Mouse (Mus musculus) NIH3T3 (cell line): Measurements from ENCODE around the gene Nsl1.
A peak's percentile ranks its signal among the peaks of the same experiment; 100 is the strongest.
"Not testable (repeated sequence)": the region's sequence is repeated elsewhere in the genome, so short reads cannot be mapped to it uniquely, and the experiment has no call there.

Experiments used
- DNase-seq: peaks from one replicate; pipeline ENCODE4 v3.0.0-alpha.2; 2012; ENCODE audit warnings: low read depth

Nsl1 gene

DNA sequence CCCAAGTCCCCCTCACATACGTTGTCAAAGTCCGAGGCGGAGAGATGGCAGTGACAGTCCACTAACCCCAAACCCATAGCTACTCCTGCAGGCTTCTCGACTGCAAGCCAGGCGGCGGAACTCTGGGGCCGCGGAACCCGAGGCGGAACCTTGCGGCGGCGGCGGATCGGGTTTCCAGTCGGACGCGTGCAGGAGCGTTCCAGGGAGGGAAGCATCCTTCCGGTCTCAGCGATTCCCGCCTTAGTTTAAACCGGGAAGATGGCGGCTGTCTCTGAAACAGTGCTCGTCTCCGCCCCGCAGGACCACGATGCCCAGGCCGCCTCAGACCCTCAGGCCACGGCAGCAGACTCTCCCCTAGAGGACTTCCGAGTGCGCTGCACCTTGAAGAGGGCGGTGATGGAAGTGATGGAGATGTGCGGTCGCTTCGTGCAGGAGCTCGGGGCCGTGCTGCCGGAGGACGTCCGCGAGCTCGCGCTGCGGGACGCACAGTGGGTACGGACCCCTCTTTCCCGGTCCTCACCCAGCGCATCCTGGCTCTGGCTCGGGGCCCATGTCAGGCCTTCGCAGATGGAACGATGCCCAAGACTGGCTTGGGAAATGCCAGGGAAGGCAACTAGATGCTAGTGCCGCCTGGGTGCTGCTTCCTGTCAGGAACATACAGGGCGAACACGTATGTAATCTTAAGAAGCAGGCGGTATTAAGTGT is at the start of gene Nsl1, which contains the start of gene Tatdn3:
Gene Nsl1 (plus strand): TSS at position 232 of the 705 bp plus-strand sequence.
Gene Tatdn3 (minus strand): TSS at position 152 of the 705 bp plus-strand sequence.
- peak; percentile 96 for DNase-seq

DNA sequence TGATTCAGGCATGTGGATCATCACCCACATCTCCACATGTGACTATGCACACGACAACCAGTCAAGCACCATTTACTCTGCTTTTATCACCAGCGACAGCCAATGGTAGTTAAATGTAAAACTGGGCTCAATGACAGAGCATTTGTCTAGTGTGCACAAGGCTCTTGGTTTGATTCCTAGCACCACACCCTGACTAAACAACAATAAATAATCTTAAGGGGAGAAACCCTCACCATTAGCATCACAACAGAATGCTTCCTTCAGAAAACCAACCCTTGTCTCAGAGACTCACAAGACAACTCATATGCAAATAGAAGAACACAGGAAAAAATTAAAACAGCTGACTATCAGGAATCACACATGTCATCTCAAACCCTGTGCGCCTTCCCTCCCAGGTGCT is 48.5 kb upstream of the Nsl1 start:
- no peak for DNase-seq

DNA sequence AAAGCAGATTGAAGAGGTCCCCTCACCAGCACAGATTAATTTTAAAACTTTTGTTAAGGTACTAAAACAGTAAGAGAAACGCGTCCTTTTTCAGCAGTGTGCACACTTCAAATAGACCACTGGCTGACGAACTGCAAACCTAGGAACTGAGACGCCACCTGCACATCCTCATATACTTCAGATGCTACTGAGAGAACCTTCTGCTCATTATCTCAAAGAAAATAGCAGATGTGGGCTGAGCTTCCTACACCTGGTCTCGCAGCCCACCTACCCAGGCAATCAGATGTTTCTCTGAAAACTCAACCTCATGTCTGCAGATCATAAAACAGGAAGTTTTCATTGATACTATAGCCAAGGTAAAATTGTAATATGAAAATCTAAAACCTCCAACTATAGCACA is 43.0 kb upstream of the Nsl1 start:
- DNase-seq = no peak

DNA sequence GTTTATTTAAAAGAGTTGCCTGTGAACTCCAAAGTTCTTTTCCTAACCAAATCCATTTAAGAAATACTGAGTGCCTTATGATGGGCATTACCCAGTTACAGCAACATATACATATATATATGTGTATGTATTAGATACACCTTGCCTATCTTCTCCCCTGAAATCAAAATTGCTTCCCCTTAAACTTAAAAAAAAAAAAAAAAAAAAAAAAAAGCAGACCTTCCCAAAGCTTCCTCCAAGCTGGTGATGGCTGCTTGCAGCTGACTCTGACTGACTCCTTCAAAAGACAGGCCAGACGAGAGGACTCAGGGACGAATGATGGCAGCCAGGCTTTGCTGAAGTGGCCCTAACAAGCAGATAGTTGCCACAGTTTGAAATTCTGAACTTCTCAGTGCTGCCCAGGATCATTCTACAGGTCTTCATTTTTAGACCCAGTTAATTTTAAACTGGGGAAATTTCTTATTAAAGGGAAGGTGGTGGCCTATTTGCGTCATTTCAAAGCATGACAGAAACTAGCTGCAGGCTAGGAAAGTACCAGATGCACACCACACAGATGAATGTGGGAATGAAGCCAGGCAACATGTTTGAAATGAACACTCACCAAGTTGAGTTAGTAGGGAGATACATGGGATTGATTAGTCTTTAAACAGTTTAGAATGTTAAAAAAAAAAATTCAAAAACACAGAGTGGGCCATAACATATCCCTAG is 42.4 kb upstream of the Nsl1 start:
- peak; percentile 54 for DNase-seq

DNA sequence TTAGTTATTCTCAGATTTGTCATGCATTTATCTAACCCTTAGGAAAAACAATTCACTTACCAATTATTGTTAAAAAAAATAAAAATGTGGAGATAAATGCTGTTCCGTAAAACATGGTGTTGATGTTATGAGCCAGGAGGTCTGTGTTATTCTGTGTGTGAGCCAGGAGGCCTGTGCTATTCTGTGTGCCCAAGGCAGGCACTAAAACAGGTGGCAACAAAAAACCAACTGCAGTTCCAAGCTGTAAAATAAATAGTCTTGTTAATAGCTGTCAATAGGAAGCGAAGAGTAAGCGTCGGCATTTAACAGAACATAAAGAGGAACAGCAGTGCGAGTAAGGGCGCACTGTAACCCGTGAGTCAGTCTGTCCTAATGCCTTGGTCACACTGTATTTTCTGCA is 41.8 kb upstream of the Nsl1 start:
- DNase-seq = no peak

DNA sequence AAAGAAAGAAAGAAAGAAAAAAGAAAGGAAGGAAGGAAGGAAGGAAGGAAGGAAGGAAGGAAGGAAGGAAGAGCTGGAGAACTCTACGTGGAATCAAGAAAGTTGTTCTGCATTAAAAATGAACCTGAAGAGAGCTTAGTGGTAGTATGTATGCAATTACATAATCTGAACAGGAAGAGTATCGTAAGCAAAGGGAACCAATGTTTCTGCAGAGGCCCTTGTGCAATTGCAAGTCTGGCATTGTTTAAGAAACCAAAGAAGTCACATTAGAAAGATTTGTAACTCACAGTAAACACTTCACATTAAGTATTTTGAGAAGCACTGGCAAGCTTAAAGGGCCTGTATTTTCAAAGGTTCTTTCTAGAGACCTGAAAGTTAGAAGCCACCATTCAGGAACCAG is 39.7 kb upstream of the Nsl1 start:
- peak; percentile 40 for DNase-seq

DNA sequence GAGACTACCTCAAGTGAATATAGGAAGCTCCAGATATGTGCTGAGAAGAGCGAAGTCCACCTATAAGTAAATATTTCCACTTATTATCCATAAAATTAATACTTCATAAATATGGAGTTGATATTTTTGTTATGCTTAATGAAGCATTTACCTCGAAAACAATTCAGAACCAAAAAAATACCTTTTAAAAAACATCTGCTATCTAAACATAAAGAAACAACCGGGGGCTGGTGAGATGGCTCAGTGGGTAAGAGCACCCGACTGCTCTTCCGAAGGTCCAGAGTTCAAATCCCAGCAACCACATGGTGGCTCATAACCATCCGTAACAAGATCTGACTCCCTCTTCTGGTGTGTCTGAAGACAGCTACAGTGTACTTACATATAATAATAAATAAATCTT is 39.0 kb upstream of the Nsl1 start:
- not testable (repeated sequence) for DNase-seq

DNA sequence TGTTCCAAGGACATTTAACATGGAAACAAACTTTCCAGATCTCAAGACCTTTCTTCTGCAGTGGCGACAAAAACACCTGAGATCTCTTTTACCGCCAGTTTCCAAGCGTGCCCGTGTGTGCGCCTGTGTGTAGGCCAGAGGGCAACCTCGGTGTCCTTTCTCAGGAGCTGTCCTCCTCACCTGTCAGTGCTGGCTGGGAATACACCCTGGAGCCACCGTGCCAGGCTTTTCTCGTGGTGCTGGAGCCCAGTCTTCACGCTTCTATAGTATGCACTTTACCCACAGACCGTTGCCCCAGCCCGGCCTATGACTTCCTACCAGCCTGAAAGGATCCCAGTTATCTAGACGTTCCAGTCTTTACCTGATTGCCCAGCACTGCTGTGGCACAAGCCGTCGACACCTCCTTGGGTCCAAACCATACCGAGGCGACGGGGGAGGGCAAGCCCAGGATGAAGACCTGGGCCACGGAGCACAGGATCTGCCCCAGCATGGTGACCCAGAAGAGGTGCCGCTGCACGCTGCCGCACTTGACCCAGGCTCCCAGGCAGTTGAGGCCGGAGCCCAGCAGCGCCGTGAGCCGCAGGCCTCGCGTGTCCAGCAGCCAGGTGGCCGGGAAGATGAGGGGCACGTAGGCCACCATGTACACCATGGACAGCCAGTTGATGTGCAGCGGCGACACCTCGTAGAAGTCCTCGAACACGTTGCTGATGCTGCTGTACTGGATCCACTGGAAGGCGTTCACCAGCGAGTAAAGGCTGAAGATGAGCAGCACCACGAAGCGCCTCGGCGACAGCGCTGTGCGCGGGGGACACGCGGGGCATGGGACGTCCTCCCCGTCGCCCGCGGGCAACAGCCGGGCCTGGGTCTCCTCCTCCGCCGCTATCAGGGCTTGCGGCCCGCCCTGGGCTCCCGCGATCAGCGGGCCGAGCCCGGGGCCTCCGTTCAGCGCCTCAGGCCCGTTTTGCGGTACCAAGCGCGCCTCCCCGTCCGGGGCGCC is 37.5 kb upstream of the Nsl1 start:
- DNase-seq = peak; percentile 43

DNA sequence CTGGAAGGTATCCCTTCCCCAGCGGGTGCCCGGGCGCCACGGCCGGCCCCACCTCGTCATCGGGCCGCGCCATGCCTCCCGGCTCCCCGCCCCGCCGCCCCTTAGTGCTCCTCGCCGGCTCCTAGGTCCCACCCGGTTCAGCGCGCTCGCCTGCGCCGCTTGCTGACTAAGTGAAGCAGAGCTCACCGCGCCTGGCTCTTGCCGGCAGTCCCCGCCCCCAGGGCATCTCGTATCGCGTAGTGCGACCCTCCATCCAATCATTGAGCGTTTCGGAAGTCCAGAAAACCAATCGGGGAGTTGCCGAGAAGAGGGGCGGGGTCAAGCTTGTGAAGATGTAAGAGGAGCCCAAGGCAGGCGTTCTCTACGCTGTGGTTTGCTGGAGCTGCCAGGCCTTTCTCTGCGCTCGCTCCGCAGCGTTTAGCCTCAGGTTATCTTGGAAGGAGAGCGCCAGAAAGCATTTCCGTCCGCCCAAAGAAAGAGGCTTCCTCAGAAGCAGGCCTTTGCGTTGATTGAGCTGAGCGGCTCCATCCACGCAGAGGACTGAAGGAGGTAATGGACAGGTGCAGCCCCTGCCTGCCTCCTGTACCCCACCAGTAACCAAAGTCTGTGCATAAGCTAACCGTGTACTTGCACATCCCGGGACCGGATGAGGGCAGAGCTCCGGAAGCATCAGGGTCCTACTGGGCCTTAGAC is 36.6 kb upstream of the Nsl1 start, which contains the start of gene Flvcr1:
Gene Flvcr1 (minus strand): TSS at position 138 of the 693 bp plus-strand sequence.
- DNase-seq = peak; percentile 100

DNA sequence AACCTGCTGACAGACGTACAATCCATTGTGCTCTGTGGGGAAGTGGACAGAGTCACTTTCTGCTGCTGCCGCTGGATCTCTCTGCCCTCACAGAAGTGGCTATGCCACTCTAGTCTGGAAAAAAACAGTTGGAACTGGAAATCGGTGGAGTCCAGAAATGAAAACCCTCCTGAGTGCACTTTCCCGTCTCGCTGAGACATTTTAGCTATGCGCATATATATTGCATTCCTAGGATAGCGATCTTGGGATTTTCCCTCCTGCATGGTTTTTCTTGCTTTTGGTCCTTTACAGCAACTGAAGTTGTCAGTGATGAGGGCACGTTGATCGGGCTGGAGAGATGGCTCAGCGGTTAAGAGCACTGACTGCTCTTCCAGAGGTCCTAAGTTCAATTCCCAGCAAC is 32.6 kb upstream of the Nsl1 start:
- peak; percentile 27 for DNase-seq

DNA sequence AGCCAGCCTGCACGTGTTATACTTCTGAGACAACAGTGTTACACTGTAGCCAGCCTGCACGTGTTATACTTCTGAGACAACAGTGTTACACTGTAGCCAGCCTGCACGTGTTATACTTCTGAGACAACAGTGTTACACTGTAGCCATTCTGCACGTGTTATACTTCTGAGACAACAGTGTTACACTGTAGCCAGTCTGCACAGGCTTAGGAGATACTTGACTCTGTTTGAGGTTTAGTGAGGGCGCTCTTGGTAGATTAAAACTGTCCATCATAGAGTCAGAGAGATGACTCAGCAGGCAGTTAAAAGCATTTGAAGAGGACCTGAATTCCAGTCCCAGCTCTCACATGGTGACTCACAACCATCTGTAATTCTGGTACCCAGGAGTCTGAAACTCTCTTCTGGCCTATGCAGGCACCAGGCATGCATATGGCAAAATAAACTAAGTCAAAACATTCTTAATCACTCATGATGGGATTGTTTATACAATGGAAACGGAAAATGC is 31.8 kb upstream of the Nsl1 start:
- DNase-seq = peak; percentile 82

DNA sequence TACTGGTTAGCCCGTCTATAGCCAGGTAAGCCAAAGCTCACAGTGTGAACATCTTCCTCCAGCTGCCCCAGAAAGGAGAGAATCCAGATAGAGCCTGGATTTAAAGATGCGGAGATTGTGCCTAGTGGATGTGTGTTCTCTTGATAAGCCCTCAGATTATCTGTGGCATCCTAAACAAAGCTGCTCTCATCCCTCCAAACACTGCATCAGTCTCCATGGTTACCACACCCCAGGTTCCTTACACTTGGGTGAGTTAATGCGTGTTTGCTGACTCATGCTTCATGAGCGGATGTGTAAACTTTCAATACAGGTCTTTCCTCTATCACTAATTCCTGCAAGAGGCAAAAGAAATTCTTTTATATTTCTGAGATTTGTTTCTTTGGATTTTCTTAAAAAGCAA is 27.2 kb upstream of the Nsl1 start:
- peak; percentile 64 for DNase-seq

DNA sequence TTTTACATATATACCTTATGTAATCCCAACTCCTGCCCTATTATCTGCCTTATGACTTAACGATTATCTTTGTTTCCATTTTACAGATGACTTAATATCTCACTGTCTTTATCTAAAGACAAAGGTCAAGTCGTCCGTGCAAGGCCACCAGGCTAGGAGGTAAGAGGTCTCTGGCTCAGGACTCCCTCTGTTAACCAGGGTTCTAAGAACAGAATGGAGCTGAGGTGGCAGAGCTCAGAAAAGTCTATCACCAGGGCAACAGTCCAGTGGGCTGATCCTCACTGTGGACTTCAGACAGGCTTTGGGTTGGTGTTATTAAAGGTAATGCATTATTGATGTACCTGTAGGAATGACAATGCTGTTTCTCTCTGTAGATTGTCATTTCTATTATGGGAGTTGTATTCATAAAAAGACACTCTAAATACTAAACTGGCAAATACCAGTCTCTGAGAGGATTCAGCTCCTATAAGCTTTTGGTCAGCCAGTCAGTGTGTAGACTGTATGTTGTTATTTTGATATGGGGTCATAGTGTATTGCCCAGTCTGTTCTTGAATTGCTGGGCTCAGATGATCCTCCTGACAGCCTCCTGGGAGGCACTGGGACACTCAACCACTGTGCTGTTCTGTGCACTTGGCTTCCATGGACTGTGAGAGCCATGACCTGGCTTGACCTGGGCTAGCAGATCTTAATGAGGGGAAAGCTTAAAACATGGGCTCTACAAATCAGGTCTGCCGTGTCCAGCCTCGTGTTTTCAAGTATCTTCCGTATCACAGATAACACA is 26.1 kb upstream of the Nsl1 start, which contains the start of gene Spata45:
Gene Spata45 (plus strand): TSS at position 86 of the 781 bp plus-strand sequence.
- no peak for DNase-seq

DNA sequence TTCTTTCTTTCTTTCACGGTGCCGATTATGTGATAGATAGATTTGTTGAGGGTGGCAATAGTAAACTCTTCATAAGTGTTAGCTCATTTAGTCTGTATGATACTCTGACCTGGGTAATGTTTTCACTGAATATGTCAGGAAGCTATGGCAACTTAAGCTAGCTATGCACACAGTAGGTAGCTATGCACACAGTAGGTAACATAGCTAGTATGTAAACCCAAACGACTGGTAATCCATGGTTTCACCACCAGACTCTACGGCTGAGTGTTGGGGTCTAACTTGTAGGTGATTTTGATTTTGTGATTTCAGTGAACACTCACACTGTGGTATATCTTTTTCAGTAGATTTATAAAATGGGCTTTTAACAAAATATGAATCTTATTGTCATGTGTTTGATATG is 24.8 kb upstream of the Nsl1 start:
- DNase-seq = no peak

DNA sequence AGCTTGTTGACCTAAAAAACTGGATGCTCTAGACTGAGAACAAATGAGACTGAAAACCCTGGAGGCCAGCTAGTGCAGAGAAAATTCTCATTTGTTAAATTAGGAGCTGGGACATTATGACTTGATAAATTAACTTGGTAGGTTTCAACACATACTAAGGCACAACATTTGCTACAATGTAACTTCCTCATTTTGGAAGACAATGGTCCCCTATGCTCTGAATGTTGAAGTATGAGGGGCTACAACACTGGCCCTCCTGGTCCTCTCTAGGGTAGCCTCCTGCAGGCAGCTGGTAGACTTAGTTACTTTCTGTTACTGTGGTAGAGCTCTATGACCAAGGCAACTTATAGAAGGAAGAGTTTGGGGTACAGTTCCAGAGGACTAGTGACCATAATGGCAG is 21.5 kb upstream of the Nsl1 start:
- no peak for DNase-seq

DNA sequence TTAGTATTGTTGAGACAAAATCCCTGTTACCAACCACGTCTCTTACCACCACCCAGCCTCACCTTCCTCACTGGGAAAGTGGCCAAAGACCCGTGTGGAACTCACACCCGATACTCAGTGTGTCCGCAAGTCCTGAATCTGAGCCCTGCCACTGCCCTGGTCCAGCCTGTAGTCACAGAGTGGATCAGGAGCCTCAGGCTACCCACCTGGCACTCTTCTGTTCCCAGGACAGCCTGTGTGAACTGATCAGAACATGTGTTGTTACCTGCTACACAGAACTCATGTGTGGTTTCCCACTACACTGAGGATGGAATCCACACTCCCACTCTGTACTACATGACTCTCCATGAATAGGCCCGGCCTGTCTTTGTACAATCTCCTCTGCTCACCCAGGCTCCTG is 20.7 kb upstream of the Nsl1 start:
- DNase-seq = no peak

DNA sequence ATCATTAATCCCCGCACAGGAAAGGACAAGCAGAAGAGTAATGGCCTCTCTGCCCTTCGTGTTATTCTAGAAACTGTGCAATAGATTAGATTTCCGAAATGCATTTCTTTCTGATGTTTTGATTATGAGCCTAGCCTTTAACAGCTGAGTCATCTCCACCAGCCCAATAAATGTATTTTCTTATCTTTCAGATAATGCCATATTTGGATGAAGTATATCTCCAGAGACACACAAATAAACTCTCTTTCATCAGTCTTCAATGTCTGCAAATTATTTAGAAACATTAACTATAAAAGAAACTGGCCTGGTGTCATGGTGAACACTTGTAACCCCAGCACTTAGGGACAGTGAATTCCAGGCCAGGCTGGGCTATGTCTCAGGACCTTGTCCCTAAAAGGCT is 20.1 kb upstream of the Nsl1 start:
- peak; percentile 39 for DNase-seq

DNA sequence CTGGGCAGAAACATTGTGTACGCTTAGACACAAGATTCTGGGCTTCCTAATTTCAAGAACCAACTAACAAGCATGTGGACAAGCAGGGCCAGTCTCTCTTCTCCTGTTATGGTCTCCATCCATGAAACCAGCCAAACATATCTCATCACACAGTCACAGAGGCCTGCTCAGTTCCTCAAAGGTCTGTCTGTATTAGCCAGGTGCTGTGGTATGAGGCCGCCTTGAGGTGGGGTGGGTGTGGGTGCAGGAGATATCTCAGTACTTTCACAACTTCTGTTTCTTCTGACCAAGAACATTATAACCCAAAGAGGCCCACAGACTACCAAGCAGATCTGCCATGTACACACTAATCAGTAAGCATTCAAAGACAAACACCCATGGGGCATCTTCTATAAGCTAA is 17.5 kb upstream of the Nsl1 start:
- DNase-seq = no peak

DNA sequence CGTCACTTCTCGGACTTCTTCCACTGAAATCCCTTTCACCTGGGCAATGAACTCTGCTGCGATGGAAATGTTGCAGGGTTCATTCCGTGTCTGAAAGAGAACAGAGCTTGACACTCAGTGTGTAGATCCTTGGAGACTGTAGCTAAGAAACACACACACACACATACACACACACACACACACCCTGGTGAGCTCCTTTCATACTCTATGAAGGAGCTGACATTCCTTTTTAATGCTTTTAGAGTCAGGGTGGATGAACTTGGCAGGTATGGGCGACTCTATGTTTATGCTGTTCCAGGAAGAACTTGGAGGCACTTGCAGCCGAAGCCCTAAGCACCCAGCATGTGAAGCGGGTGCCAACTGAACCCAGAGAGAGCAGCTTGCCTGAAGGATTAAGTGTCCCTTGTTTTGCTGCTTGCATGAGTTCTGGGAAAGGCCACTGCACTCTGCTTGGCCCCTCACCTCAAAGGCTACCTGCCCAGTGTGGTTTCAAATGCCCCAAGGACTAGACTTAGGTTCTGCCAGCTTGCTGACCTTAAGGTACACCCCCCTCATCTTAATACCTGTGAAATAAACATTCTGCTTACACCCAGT is 16.5 kb upstream of the Nsl1 start:
- no peak for DNase-seq

DNA sequence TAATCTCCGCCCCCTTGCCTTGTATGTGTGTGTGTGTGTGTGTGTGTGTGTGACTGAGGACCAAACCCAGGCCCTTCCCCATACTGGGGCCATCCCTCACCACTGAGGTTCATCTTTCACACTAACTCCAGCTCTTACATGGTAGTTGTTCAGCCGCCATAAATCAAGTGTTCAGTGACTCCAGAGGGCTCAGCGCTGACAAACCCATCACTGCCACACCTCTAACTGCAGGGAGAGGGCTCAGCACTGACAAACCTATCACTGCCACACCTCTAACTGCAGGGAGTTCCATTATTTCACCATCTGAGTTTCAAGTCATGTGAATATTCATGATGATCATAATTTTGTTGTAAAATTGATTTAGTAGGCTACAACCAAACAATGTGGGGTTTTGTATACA is 9.3 kb upstream of the Nsl1 start:
- DNase-seq = no peak
